Mouse (Mus musculus) adrenal gland, adult 8-10 months (tissue): ENCODE data around the gene Olfr287. TPM values are rescaled to one million over a fixed set of nuclear protein-coding genes. Genes with fewer than 3 reads are reported as not detected.

Experiments used
- DNase-seq: peaks from one replicate; pipeline ENCODE4 v3.0.0; 2022
- total RNA-seq, 4 experiments: library from RNA; stranded (reverse); gene quantifications; 2 replicates each; pipeline ENCODE4 v1.2.4; 2022

Olfr287 gene
- total RNA-seq = under 1 TPM in 1 of 4 experiments, not detected in 3; 0.38 TPM

DNA sequence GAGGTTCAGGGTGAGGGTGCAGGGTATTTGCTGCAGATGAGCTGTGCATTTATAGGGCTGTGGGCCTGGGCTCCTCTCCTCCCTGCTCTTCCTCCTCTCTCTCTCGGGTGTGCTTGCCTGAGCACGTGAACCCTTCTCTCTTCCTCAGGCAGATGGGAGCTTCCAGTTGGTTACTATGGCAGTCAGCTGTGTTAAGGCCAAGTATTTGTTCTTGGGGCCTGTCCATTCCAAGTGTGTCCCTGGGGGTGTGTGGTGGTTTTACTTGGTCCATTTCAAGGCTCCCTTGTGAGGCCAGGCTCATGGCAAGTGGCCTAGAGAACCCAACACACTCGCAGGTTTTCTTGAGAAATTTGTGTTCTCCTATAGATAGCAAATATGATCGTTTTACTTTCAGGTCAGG lies at the start of gene Olfr287, which contains the start of gene Gm44579:
Gene Olfr287 (minus strand): TSS at position 180 of the 400 bp plus-strand sequence.
Gene Gm44579 (minus strand): TSS at position 101 of the 400 bp plus-strand sequence.
- no peak for DNase-seq

- no peak for DNase-seq
These were observed 36.9 kb upstream of the Olfr287 start for GRCm38 (mm10) chr15:98257776-98258175.

DNA sequence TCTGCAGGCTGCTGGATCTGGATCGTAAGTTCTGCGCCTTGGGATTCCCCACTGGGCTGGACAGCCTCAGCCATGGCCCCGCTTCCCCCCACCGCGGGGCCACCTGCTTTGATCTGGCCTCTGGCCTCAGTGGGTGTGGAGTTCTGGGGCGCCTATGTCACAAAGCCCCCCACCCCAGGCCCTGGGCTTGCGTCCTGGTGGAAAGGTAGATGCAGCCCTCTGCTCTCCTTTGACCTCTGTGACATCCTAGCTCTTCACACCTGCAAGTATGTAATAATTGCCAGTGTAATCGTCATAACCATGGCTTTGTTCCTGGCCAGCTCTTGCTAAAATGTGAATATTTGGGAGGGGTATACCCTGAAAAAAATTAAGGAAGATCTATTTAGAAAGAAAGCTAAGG lies 36.3 kb upstream of the Olfr287 start, which contains the start of gene H1fnt:
Gene H1fnt (minus strand): TSS at position 101 of the 400 bp plus-strand sequence.
- DNase-seq = no peak

- DNase-seq = peak; percentile 10
These were observed 35.4 kb upstream of the Olfr287 start for GRCm38 (mm10) chr15:98256271-98256670.

GRCm38 (mm10) chr15:98235442-98235841 lies 14.6 kb upstream of the Olfr287 start:
- DNase-seq = no peak

GRCm38 (mm10) chr15:98234350-98234749 lies 13.5 kb upstream of the Olfr287 start, which contains the start of gene Olfr286:
TSS of gene Olfr286 (minus strand) at chr15:98234450.
- no peak for DNase-seq

DNA sequence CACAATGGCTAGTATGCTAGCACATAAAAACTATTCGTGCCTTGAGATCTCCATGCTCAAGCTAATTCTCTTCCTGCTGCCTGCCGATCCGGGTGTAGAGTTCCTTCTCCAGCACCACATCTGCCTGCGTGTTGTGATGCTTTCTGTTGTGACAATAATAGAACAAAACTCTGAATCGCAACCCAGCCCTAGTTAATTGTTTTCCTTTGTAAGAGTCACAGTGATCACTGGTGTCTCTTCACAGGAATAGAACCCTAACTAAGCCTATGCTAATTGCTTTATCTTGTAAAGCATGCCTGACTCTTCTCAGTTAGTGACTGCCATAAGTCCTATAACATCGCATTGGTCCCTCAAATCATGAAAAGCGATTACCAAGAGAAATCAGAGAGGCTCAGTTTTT lies 5.2 kb upstream of the Olfr287 start:
- no peak for DNase-seq

GRCm38 (mm10) chr15:98225610-98226009 lies 4.8 kb upstream of the Olfr287 start:
- DNase-seq = no peak

DNA sequence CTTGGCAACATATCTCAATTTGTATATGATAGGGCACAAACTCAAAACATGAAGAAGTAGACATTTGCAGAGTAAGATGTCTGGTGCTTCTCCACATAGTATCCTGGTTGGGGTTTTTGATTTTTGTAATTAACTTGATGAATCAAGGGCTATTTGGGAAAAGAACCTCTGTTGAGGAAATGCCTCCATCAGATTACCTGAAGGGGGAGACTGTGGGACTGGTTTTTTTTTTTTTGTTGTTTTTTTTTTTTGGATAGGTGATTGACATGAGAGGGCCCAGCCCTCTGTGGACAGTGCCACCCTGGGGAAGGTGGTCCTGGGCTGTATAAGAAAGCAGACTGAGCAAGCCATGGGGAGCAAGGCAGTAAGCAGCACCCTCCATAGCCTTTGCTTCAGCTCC lies 1.5 kb upstream of the Olfr287 start:
- DNase-seq = no peak

- no peak for DNase-seq
These were observed 6.7 kb downstream of the Olfr287 start for GRCm38 (mm10) chr15:98214130-98214529.

- DNase-seq = peak; percentile 5
These were observed 7.5 kb downstream of the Olfr287 start for GRCm38 (mm10) chr15:98213336-98213870.

- DNase-seq = no peak
These were observed 11.2 kb downstream of the Olfr287 start for GRCm38 (mm10) chr15:98209676-98210075.

GRCm38 (mm10) chr15:98195442-98195841 lies 25.4 kb downstream of the Olfr287 start, which contains the start of gene Olfr288:
TSS of gene Olfr288 (minus strand) at chr15:98195542.
- no peak for DNase-seq

- no peak for DNase-seq
These were observed 36.4 kb downstream of the Olfr287 start for GRCm38 (mm10) chr15:98184456-98184855.

- DNase-seq = no peak
These were observed 38.8 kb downstream of the Olfr287 start for GRCm38 (mm10) chr15:98181856-98182570.

- peak; percentile 93 for DNase-seq
These were observed 39.6 kb downstream of the Olfr287 start for GRCm38 (mm10) chr15:98181132-98181711.

GRCm38 (mm10) chr15:98180567-98181131 lies 40.2 kb downstream of the Olfr287 start:
- DNase-seq = no peak

DNA sequence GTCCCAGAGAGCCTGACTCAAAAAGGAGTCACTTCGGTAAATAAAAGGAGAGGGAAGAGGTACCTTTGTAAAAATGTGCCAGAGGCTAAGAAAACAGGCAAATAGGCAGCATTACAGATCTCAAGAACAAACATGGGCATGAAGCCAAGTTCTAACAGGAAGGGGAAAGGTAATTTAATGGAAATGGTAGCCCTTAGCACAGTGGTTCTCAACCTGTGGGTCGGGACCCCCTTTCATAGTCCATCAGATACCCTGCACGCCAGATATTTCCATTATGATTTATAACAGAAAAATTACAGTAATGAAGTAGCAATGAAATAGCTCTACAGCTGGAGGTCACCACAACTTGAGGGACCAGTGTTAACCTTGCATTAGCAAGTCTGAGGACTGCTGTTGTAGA lies 43.5 kb downstream of the Olfr287 start:
- DNase-seq = no peak

DNA sequence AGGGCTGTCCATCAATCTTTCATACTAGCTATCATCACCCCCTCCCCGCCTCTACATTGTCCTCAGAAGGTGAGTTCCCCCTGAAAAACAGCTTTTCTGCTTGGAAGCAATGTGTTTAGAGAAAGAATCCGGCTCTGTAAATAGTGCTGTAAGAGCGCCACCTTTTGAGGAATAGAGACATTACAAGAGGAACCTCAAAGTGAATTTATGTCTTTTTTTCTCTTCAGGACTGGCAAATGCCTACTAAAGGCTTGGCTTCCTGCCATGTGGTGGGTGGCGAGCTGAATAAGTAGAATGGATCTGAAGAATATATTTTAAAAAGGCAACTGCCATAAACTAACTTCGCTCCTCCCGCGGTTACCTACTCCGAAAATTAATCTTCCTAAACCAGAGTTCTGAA lies 47.0 kb downstream of the Olfr287 start:
- no peak for DNase-seq

DNA sequence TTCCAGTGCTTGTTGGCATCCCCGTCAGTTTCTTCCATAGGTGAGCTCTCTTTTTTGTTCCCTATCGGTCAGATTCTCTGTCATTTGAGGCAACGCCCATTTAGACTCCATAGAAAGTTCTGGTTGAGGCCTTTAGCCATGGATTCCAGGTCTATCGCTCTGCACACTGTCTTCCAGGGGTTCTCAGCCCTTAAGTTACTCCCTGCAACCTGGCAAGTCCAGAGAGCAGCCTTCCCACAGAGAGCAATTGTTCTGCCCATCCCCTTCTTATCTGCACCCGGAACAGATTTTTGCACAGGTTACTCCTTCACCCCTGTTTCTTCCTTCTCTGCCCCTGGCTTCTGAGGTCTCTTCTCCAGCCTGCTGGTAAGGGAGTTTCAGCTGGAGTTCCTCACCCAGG lies 48.7 kb downstream of the Olfr287 start:
- no peak for DNase-seq

DNA sequence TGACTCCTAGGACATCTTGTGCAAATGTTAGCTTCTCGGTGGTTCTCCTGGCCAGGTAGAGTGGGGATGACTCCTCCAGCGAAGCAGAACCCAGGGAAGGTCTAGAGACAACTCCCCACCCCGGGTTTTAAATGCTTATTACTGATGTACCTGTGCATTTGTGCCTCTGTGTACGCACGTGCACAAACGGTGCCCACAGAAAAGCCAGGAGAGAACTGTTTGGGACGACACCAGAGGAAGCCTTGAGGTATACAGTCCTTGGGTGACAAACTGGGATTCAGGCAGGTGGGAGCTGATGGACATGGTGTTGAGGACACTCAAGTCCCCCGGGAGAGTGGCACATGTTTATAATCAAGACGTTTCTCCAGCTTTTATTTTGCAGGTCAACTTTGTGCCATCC lies 49.9 kb downstream of the Olfr287 start:
- no peak for DNase-seq

DNA sequence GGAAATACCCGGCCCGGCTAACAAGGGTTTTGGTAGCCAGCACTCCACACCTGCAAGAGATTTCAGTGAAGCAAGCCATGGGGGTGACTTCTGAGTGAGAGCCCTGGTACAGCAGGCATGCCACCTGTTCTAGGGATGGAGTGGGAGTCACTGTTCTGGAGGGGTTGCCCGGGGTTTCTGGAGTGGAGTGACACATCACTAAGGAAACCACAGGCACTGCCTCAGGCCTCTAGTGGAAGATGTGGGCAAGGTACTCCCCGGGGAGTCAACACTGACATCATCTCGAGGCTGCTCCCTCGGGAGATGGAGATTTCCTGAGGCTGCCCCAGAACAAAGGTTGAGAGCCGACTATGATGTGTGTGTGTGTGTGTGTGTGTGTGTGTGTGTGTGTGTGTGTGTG lies 50.5 kb downstream of the Olfr287 start:
- DNase-seq = no peak

DNA sequence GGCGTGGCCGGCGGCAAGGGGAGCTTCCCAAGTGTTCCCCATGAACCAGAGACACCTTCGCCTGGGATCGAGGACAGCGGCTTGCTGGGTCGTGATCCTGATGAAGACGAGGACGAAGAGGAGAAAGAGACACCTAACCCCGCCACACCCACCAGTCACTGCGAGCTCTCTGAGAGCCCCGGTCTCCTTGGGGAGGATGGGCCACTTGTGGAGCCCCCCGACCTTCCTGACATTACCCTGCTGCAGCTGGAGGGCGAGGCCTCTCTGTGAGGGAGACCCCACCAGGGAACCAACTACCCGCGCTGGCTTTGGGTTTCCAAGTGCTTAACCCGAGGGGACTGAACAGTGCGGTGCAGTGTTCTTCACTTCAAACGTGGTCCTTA lies 52.2 kb downstream of the Olfr287 start:
- DNase-seq = no peak
